Mouse (Mus musculus) heart, embryonic 12.5 days (tissue): ENCODE results near the gene Tns3. TPM values are rescaled to one million over a fixed set of nuclear protein-coding genes. Genes with fewer than 3 reads are reported as not detected.

Source experiments
- ATAC-seq: fragments of 200-750 bp; cut with Nextera tagmentation; 2 replicates; pipeline ENCODE4 v1.8.0; 2017; ENCODE audit warnings: moderate TSS enrichment, moderate library complexity; ENCODE audit not compliant: insufficient number of reproducible peaks, low FRiP score
- H3K27ac ChIP-seq: fragments of 300-500 bp; sonication (generic); 2 replicates; pipeline ENCODE4 v1.5.1; 2016; ENCODE audit warnings: mild to moderate bottlenecking, moderate library complexity; ENCODE audit not compliant: poor library complexity, severe bottlenecking
- H3K27me3 ChIP-seq: fragments of 300-500 bp; sonication (generic); replicated peaks from 2 replicates; pipeline ENCODE4 v1.6.1; 2016; ENCODE audit warnings: mild to moderate bottlenecking, moderate library complexity
- H3K36me3 ChIP-seq: fragments of 300-500 bp; sonication (generic); 2 replicates; pipeline ENCODE4 v1.6.1; 2016; ENCODE audit warnings: mild to moderate bottlenecking, moderate library complexity
- H3K4me1 ChIP-seq: fragments of 300-500 bp; sonication (generic); replicated peaks from 2 replicates; pipeline ENCODE4 v1.6.1; 2016; ENCODE audit warnings: mild to moderate bottlenecking
- H3K4me2 ChIP-seq: fragments of 300-500 bp; sonication (generic); 2 replicates; pipeline ENCODE4 v1.6.1; 2016; ENCODE audit warnings: mild to moderate bottlenecking, moderate library complexity
- H3K4me3 ChIP-seq: fragments of 300-500 bp; sonication (generic); 2 replicates; pipeline ENCODE4 v1.5.1; 2016; ENCODE audit warnings: mild to moderate bottlenecking
- H3K9ac ChIP-seq: fragments of 300-500 bp; sonication (generic); 2 replicates; pipeline ENCODE4 v1.6.1; 2016; ENCODE audit warnings: mild to moderate bottlenecking, moderate library complexity
- H3K9me3 ChIP-seq: fragments of 300-500 bp; sonication (generic); replicated peaks from 2 replicates; pipeline ENCODE4 v1.6.1; 2016; ENCODE audit warnings: mild to moderate bottlenecking, moderate library complexity
- WGBS: fragments of 180-500 bp; shearing (Covaris S2); methylation state at CpG from one replicate; pipeline ENCODE4 v1.1.7; 2016; 5-methylcytosine and 5-hydroxymethylcytosine counted together
- polyA plus RNA-seq: library from polyadenylated mRNA; unstranded; fragments of >200 nt; fragmentation: Nextera tagmentation; extraction: Ambion mirVana; gene quantifications from 2 replicates; pipeline ENCODE4 v1.2.1, GENCODE M21; 2016

Gene Tns3
- polyA plus RNA-seq, 1 experiment from 2014 or later: 16.7 TPM

DNA sequence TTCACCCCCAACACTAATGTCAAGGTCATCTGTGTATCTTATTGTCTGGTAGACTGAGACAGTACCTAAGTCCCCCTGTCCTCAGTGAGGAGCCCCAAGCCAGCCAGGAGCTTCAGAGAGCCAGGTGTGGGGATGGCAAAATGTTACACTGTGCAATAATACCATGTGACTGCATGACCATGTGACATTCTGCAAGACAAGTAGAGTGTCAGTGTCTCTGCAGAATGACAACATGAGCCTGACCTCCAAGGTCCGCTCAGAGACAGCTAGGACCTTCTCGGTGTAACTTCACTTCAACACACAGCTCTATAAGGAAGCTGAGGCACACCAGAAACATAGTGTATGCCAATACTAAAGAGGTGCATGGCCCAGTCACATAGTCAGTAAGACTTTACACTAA, 20.1 kb downstream of the Tns3 start:
- no peak overlapping the region for H3K27ac ChIP-seq
- H3K4me3 ChIP-seq: no peak overlapping the region
- H3K36me3 ChIP-seq: no peaks in the 10 kb centered on the region
- H3K27me3 ChIP-seq: no peaks in the 10 kb centered on the region
- H3K4me1 ChIP-seq: peaks cover 41% of the 10 kb centered on the region
- ATAC-seq: no peak
- WGBS: 81% methylated on average over 2 of the region's 2 CpGs
- no peak overlapping the region for H3K9ac ChIP-seq
- no peaks in the 10 kb centered on the region for H3K9me3 ChIP-seq
- no peak overlapping the region for H3K4me2 ChIP-seq

DNA sequence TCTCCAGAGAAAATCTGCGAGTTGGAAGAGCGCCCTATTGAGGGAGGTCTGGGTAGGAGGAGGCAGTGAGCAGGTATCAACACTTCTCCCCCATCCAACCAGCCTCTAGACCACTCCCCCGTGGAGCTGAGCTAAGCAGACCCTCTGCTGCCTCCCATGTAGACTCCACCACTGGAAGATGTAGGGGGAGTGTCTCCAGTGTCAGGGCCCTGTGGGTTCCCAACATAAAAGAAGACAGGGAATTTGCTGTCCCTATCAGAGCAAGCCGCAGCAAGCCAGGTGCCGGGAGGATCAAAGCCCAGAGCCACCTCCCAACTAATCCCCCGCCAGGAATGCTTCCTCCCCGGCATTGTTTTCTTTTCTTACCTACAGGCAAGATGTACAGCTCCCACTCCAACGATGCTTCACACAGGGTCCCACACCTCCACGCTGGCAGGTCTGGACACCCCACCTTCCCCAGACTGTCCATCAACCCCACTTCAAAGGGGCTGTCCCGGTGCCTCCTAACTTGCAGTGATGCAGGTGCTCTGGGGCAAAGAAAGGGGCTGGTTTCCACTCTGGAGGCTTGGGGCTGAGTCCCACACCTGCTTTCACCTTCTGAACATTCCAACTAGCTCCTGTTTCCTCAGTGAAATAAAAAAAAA, 22.6 kb downstream of the Tns3 start:
- no peak overlapping the region for H3K4me3 ChIP-seq
- peaks cover 44% of the 10 kb centered on the region for H3K4me1 ChIP-seq
- H3K9ac ChIP-seq: no peak overlapping the region
- H3K9me3 ChIP-seq: no peaks in the 10 kb centered on the region
- 30% methylated on average over 10 of the region's 10 CpGs for WGBS
- no peaks in the 10 kb centered on the region for H3K27me3 ChIP-seq
- no peaks in the 10 kb centered on the region for H3K36me3 ChIP-seq
- H3K4me2 ChIP-seq: no peak overlapping the region
- H3K27ac ChIP-seq: no peak overlapping the region
- 0 out of 2 replicates have a peak, but pooled peaks have one; percentile 7 for ATAC-seq

- no peak overlapping the region for H3K4me3 ChIP-seq
- 83% methylated on average over 16 of the region's 16 CpGs for WGBS
- H3K4me1 ChIP-seq: peaks cover 54% of the 10 kb centered on the region
- no peaks in the 10 kb centered on the region for H3K36me3 ChIP-seq
- no peak overlapping the region for H3K4me2 ChIP-seq
- no peak for ATAC-seq
- no peaks in the 10 kb centered on the region for H3K9me3 ChIP-seq
- peak overlapping the region; percentile 17; the same call in 1 of the 2 replicates for H3K27ac ChIP-seq
- no peaks in the 10 kb centered on the region for H3K27me3 ChIP-seq
- H3K9ac ChIP-seq: no peak overlapping the region
These were observed 24.6 kb downstream of the Tns3 start for GRCm38 (mm10) chr11:8639726-8640125.

GRCm38 (mm10) chr11:8639007-8639718, 25.2 kb downstream of the Tns3 start:
- H3K4me3 ChIP-seq: no peak overlapping the region
- 39% methylated on average over 6 of the region's 6 CpGs for WGBS
- no peak overlapping the region for H3K9ac ChIP-seq
- peaks cover 59% of the 10 kb centered on the region for H3K4me1 ChIP-seq
- no peaks in the 10 kb centered on the region for H3K36me3 ChIP-seq
- peak overlapping the region; percentile 3; the same call in 1 of the 2 replicates for H3K4me2 ChIP-seq
- H3K27me3 ChIP-seq: no peaks in the 10 kb centered on the region
- H3K27ac ChIP-seq: peak overlapping the region; percentile 17; the same call in 1 of the 2 replicates
- 0 out of 2 replicates have a peak, but pooled peaks have one; percentile 23 for ATAC-seq
- no peaks in the 10 kb centered on the region for H3K9me3 ChIP-seq

DNA sequence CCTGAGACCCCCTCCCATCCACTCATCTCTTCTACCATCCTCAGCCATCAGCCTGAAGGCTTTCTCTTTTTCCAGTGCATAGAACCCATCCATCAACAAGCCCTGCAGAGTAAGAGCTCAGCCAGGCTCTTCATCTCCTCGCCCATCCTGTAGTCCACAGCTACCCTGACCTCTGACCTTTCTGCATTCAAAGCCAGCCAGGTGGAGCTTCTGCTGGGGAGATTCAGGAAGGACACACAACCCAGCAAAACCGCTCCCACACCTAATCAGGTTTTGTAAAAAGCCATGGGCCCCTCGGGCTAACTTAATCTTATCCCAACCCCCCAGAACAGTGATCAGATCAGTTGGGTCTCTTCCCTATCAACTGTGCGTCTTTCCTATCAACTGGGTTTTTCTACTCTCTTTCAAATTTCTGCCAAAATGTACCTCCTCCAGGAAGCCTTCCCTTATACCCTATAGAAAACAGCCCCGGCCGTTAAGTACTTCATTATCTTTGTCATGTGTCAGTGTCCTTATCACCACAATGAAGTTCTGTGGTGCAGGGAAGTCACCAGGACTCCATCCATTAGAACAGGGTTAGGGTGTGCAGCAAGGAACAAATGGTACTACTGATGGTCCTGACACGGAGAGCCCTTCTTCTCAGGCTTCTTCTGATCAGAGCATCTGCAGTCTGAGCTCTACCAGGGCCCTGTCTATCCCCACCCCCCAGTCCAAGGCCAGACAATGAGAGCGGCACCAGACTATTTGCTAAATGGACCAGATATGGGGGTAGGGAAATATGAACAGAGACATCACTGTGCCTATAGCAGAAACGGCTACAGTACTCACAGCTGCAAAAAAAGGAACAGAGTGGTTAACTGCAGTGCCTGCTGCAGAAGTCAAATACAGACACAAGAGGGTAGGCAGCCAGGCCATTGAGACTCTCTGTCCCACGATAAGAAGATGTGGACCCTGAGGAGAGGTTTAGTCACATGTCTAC, 26.6 kb downstream of the Tns3 start:
- peaks cover 60% of the 10 kb centered on the region for H3K4me1 ChIP-seq

DNA sequence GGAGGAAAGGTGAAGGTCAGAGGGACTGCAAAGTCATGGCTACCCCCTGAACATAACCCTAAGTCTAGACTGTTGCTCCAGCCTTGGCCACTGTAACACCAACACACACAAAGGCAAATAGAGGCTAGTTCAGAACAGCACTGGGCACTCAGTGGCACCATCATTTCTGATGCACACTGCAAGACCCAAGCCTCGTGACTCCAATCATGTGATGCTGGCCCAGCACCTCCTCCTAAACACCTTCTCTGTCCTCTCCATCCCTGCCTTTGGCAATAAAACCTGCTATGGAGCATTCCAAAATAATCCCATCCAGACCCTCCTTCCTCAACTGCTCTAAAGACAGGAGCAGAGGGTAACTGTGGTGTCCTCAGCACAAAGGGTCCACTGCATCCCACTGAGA, 27.7 kb downstream of the Tns3 start:
- Histone ChIP-seq H3K9ac (no peak overlapping the region), H3K36me3 (no peaks in the 10 kb centered on the region), H3K27me3 (no peaks in the 10 kb centered on the region), H3K4me1 (peaks cover 57% of the 10 kb centered on the region), H3K4me2 (no peak overlapping the region), H3K27ac (no peak overlapping the region), H3K9me3 (no peaks in the 10 kb centered on the region), H3K4me3 (no peak overlapping the region)
- no peak for ATAC-seq
- WGBS: 80% methylated on average over 1 of the region's 1 CpGs

More for the DNA sequence above, 26.6 kb downstream of the Tns3 start:
- Histone ChIP-seq H3K4me2 (no peak overlapping the region), H3K4me3 (no peak overlapping the region), H3K9ac (no peak overlapping the region), H3K27me3 (no peaks in the 10 kb centered on the region), H3K36me3 (no peaks in the 10 kb centered on the region), H3K27ac (no peak overlapping the region), H3K9me3 (no peaks in the 10 kb centered on the region)
- 52% methylated on average over 10 of the region's 10 CpGs for WGBS
- no peak for ATAC-seq

DNA sequence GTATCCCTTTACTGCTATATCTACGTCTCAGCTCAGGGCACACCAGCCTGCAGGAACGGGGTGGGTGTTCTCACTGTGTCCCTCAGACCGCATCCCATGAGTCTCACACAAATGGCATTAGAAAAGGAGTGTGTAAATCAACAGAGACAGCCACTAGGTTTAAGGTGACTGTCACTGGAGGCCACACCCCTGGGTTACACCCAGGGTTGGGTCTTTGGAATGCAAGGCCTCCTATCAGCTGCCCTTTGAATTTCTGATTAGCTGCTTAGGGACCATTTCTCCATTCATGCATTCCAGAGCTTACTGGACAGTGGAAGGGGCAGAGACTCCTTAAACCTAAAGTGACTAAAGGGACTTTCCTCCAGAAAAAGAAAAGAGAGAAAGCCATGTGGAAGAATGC, 28.6 kb downstream of the Tns3 start:
- no peak overlapping the region for H3K4me2 ChIP-seq
- H3K9ac ChIP-seq: no peak overlapping the region
- WGBS: 60% methylated on average over 3 of the region's 3 CpGs
- no peak overlapping the region for H3K4me3 ChIP-seq
- H3K27me3 ChIP-seq: no peaks in the 10 kb centered on the region
- no peak overlapping the region for H3K27ac ChIP-seq
- ATAC-seq: no peak
- H3K36me3 ChIP-seq: no peaks in the 10 kb centered on the region
- H3K9me3 ChIP-seq: no peaks in the 10 kb centered on the region
- peaks cover 51% of the 10 kb centered on the region for H3K4me1 ChIP-seq

GRCm38 (mm10) chr11:8634728-8635410, 29.5 kb downstream of the Tns3 start:
- peaks cover 46% of the 10 kb centered on the region for H3K4me1 ChIP-seq
- H3K27me3 ChIP-seq: no peaks in the 10 kb centered on the region
- no peak for ATAC-seq
- H3K27ac ChIP-seq: no peak overlapping the region
- no peak overlapping the region for H3K4me3 ChIP-seq
- no peak overlapping the region for H3K9ac ChIP-seq
- H3K9me3 ChIP-seq: no peaks in the 10 kb centered on the region
- 70% methylated on average over 7 of the region's 7 CpGs for WGBS
- H3K4me2 ChIP-seq: no peak overlapping the region
- H3K36me3 ChIP-seq: no peaks in the 10 kb centered on the region

DNA sequence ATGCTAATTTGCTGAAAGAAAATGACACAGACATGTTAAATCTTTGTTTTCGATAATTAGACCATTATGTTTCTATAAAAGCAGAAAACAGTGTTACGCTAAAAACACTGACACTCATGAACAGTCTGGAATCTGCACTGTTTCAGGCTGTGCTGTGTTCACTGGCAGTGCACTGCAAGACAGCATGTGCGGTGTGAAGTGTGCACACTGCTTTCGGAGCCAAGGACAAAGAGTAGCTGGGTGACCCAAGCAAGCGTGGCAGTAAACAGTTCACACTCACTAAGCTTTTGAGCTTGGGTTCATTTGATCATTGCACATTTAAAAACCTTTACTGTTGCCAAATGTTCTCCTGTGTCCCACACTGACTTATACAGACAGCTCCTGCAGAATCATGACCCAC, 32.2 kb downstream of the Tns3 start:
- Histone ChIP-seq H3K9me3 (no peaks in the 10 kb centered on the region), H3K36me3 (no peaks in the 10 kb centered on the region), H3K9ac (no peak overlapping the region), H3K27ac (no peak overlapping the region), H3K27me3 (no peaks in the 10 kb centered on the region), H3K4me1 (peaks cover 35% of the 10 kb centered on the region), H3K4me3 (no peak overlapping the region), H3K4me2 (no peak overlapping the region)
- 88% methylated on average over 5 of the region's 5 CpGs for WGBS
- no peak for ATAC-seq

GRCm38 (mm10) chr11:8629862-8630390, 34.4 kb downstream of the Tns3 start:
- H3K27me3 ChIP-seq: peaks cover 8% of the 10 kb centered on the region; the same call in 1 of the 2 replicates
- H3K36me3 ChIP-seq: no peaks in the 10 kb centered on the region
- no peak overlapping the region for H3K4me2 ChIP-seq
- 70% methylated on average over 8 of the region's 8 CpGs for WGBS
- H3K9me3 ChIP-seq: no peaks in the 10 kb centered on the region
- H3K27ac ChIP-seq: no peak overlapping the region
- H3K4me1 ChIP-seq: peaks cover 34% of the 10 kb centered on the region
- no peak overlapping the region for H3K4me3 ChIP-seq
- ATAC-seq: no peak
- no peak overlapping the region for H3K9ac ChIP-seq
